Mouse (Mus musculus) kidney, adult 9 months (tissue): ENCODE measurements at regions not wholly inside any gene's neighbourhood (a gene's known extent, or its start where the extent isn't known, plus 50 kb on each side); places are given as distances from the start of the nearest gene placed in this dataset.

Source experiments
- DNase-seq: peaks from one replicate; pipeline ENCODE4 v3.0.0; 2022

DNA sequence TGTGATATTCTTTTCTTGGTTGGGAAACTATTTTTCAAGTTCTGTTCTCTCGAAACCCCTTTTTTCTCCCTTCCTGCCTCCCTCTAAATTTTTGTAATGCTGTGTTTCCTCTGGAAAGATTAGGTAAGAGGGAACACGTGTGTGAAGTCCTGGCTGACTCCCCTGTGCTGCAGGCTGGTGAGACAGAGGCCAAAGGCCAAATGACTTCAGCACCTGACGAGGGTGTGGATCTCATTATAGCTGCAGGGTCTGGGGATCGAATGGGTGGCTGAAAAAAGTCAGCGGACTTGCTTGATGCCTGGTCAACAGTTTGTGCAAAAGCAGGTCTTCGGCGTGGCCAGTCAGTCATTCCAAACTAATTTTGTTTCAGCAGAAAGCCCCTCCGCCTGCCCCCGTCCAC, 159.1 kb downstream of the En1 start:
- no peak for DNase-seq

DNA sequence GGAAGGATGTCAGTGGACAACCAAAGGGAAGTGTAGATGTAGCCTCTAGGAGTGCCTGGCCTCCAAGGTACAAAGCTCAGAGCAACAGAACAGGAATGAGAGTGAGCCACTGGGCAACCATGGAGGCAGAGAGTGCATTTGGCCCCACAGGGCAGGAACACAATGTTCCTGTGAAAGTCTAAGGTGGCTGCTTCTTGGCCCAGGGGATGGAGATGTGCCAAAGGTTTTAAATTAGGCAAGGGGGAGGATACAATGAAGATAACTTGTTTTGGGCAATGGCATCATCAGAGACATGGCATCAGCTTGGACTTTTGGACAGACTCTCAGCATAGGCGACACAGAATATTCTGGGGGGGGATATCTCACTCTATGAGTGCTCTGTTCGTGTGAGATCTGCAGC, 160.3 kb downstream of the En1 start:
- DNase-seq, result no peak

DNA sequence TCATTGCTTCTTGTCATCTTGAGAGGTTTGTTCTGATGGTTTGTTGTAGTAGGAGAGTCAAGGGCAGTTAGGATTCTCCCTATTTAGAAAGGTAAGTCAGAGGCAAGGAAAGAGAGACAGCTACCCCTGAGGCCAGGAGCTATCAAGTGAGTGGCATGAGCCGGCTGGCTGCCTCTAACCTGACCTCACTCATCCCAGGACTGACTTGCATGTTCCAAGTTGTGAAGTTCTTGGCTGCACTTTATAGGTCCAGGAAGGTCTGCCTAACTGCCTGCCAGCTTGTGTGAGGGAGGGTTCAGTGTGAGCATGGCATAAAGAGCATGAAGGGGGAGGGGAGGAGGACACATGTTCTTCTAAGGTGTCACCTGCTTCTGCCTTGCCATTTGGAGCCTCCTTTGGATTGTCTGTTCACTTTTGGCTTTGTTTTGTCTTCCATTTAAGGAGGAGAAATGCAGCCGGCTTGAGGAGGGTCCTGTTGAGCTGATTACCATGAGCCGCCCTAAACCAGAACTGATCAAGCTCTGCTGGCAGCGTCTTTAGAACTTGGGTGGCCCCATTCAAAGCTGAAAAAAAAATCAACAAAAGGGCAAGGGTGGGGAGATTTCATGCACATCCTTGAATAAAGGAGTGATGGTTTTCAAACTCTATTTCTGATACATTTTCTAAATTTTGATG, 160.8 kb downstream of the En1 start:
- DNase-seq, result no peak

DNA sequence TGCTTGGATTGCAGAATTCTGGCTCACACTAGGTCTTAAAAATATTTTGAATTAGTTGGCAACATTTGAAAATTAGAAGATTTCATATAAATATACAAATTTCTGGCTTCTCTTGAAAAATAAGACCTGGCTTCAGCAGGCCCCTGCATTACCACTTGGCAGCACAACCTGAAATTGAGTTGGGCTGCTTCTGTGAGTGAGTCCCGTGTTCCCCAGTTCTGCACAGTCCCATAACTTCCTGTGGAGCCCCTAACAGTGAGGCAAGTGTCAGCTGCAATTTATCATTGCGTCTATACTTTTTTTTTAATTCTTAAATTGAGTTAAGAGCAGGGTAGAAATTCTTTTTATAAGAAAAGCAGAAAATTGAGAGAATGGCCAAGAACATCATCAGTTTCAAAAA, 164.8 kb downstream of the En1 start:
- no peak for DNase-seq

DNA sequence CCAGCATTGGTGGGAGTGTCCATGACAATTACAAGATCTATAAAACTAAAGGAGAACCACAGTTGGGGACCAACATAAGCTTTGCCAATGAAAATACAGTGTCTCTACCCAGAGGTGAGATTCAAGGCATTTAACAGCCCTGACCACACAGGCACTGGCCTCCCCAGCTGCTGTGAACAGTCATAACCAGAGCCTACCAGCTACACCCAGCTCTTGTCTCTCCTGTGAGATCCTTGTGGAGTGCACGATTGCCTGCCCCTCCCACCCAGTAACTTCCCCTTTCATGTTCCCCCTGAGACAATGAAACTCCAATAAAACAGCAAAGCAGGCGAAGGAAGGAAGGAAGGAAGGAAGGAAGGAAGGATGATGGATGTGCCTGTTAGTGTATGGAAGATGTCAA, 169.1 kb downstream of the En1 start:
- no peak for DNase-seq

DNA sequence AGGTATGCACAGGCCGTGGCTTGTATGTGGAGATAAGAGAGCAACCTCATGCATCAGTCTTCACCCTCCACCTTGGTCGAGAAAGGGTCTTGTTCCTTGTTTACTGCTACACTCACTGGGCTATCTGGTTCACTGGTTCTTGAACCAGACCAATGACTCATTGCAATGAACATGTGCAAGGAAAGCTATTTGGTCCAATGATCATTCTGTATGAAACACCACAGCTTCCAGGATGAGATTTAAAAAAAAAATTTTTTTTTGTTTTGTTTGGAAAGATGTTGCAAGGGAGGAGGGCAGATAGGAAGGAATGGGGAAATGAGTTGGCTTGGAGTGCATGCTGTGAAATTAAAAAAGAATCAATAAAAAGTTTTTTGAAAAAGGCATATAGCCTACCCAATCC, 174.7 kb downstream of the En1 start:
- no peak for DNase-seq

DNA sequence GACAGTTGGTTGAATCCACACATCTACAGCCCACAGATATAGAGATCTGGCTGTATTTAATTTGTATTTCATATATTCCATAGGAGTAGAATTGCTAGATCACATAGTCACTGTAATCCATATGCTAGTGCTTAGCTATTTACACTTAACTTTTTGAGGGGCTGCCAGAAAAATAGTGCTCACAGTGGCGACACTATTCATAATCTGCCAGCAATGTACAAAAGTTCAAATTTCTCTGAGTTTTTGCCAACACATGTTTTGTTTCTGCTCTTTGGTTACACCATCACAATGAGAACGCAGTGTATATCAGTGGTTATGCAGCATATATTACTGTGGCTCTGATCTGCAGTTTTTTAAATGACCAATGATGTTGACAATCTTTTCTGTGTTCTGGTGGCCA, 175.2 kb downstream of the En1 start:
- no peak for DNase-seq

DNA sequence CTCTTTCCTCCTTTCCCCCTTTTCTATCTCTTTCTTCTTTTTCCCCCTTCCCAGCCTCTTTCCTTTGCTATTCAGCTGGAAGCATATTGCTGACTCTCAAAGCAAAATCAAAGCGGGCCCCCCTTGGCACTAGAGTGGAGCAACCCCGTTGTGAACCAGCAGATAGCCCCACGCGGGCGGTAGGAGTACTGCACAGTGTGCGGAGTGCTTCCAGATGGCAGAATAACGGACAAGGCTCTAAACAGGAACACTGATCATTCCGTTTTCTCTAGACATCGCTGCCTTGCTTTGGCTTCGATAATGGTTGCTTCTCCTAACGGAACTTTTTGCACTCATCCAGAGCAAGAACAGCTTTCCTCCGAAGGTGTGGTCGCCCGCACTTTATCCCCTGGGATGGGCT, 193.0 kb downstream of the En1 start:
- no peak for DNase-seq

DNA sequence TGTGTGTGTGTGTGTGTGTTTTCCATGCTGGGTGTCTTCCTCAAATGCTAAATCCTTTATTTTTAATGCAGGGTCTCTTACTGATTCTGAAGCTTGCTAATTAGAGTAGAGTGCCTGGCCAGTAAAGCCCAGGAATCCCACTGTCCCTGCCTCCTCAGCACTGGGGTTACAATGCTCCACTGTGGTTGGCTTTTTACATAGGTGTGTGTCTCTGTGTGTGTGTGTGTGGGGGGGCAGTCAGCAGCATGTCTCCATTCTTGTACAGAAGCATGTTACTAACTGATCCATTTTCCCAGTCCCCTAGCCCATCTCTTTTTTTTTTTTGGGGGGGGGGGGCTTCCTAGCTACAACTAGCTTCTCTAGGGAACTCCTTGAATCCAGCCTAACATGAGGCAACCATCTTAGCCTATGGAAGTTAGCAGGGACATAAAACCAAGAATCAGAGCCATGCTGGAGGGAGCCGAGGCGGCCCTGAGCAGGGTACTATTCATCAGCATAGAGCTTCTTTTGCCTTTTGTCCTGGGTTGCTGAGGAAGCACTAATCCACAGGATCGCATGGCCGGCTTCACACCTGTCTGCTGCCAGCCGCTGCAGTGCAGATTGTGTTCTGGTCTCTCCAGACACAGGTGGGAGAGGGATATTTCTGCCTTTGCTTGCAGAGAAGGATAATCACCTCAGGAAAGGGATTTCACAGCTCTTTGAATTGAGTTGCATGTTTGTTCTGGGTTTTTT, 199.2 kb downstream of the En1 start:
- DNase-seq, result no peak

DNA sequence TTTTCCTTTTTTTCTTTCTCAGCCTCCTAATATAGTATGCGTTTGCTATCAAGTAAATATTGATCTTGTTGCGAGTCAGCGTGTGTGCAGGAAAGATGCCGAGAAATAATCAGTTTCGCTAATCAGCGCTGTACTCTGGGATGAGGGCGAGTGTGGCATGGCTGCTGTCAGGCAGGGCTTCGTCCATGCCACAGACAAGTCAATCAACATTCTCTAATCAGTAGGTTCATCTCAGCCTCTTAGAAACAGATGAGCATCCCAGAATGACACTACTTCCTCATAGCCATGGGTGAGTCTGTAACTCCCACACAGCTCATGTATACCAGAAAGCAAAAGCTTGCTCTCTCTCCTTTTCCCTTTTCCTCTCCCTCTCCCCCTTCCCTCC, 199.8 kb downstream of the En1 start:
- no peak for DNase-seq

DNA sequence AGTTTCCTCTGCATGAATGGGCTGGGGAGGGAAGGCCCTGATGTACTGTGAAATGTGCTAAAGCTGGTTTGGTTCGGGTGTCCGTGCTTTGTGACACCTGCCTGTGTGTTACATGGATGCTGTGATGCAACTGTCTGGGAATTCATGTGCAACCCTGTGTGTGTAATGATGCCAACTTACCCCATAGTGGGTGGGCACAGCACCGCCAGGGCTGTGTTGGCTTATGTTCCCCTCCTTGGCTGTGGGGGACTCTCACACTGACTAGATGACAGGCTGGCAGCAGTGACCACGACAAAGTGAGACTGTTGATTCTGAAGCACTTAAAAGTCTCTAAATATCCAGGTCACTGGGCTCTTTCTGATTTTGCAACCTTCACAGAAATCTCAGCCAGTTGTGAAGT, 212.2 kb downstream of the En1 start:
- DNase-seq, result no peak

DNA sequence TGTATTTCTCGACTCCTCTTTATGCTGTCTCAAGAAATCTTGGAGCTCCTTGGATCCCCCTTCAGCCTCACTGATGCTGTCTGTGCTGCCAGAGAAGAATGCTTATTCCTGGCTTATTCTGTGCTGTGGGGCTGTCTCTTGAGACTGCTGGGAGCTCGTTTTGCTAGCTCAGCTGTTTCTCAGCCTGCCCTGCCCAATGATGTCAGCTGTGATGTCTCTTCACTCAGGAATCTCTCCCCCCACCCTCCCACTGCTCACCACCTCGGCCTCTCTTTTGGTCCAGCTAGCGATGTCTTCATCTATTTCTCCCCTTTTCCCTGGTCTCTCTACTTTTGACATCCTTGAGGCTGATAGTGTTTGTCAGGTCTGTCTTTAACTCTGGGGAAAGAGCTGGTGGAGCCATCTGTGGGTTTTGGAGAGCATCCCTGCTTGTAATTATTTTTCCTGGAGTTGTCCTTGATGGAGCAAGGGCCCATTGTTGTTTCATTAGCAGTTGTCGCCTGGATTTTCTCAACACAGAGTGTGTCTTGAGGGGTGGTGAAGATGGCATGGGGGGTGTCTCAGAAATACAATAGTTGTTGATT, 214.1 kb downstream of the En1 start:
- DNase-seq, result no peak

DNA sequence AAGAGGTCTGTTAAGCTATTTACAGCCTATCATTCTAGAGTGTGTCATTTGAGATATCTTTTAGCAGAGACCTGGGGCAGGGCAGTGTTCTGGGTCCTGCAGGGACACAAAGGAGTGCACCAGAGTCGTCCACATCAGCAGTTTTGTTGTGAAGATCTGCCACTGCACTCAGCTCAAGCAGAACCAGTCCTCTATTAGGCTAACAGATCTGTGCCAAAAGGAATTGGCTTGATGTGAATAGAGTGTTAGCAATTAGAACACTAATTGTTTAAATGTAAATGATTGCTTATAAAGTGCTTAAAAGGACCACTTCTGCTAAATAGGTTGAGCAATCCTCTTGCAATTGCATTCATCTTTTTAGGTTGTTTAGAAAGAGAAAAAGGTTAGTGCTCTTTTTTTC, 215.3 kb downstream of the En1 start:
- no peak for DNase-seq

DNA sequence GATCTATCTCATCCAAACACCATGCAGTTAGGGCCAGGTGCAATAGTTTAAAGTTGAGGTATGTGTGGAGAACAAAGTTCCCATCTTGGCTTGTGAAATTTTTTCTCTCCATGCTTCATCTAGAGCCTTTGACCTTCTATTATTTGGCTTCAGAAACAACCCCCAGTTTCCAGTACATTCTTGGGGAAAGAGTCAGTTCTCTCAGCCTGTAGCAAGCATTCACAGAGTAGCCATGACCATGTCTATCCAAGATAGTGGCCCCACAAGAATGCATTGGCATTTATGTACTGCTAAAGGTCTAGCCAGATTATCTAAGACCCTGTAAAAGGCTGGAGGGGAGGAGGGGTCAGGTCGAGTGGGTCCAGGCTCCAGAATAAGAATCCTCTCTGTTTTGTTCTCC, 229.8 kb downstream of the En1 start:
- DNase-seq, result no peak

DNA sequence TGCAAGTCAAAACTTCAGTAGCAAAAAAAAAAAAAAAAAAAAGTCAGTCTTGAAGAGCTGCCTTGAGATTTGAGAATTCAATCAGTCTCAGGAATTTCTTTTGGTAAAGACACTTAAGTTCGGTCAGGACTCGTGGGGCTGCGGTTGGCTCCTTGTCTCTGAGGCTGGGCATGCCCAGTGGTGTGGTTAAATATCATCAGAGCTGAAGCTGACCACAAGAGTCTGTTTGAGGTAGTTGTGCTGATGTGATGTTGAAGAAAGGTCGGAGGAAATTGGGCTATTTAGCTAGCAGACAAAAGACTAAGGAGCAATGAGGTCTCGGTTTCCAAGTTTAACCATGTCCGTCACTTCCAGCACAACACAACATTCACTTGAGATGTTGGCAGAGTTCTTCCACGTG, 240.4 kb downstream of the En1 start:
- DNase-seq, result no peak

DNA sequence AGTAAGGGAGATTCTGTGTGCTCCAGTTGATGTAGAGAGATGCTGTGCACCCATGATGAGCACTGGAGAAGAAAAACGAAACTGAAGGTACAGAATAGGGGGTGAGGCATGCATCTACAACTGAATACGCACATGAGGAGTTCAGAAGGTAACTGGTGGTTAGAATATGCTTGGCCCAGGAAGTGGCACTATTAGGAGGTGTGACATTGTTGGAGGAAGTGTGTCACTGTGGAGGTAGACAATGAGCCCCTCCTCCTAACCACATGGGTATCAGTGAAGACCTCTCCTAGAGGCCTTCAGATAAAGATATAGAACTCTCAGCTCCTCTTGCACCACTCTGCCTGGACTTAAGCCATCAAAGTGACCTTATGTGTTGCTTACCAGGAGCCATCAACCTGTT, 243.9 kb downstream of the En1 start:
- no peak for DNase-seq

DNA sequence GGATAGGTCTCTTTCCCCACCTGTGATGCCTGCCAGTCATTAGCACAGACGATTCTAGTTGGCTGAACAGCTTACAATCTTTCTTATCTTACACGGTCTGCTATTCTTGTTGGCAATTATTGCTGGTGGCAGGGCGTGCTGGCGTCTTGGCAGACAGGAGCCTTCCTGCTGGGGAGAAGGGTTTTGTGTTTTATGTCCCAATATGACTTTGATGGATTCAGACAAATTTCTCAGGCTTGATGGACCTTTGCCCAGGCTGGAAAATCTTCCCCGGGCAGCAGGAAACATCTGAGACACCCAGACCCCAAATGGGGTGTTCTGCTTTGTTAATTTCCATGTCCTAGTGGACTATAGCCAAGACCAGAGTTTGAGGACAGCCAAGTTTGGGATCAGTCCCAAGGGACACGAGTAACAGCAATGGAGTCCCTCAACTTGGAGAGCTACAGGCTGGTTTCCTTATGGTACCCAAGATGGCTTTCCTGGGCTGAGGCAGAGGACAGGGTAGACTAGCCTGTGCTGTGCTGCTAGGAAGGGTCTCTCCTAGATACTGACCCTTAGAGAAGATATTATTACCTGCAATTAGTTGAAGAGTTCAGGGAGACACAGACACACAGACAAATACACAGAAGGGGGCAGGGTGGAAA, 249.8 kb downstream of the En1 start:
- no peak for DNase-seq

DNA sequence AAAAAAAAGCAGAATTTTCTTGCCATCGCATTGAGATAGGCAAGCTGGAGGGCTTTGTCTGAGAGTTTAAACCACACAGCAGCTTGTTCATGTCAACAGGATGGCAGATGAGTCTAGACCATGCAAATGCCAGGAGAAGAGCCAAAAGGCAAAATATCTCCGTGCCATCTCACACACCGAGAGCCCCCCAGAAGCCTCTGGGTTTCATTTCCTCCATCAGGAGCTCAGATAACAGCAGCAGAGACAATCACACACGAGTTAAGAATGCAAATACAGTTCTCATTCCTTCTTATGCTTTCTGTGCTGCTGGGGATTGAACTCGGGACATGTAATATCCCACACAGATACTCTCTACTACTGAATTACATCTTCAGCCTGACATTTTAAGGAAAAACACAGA, 255.3 kb downstream of the En1 start:
- DNase-seq, result no peak

DNA sequence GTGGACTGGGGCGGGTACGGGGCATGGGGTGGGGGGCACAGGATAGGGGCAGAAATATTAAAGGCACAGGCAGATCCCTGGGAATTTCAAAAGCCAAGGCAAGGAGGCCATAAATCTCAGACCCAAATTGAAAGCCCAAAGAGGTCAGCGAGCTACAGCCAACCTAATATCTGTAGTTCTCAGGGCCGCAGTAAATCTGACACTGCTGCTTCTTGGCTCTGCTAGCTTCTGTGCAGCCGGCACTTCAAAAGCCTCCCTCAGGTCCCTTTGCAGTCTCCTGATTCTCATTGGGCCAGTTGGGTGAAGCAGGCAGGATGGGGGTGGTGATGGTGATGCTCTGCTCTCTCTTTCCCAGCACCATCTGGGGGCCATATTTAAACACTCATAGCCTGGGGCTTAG, 257.3 kb downstream of the En1 start:
- no peak for DNase-seq

DNA sequence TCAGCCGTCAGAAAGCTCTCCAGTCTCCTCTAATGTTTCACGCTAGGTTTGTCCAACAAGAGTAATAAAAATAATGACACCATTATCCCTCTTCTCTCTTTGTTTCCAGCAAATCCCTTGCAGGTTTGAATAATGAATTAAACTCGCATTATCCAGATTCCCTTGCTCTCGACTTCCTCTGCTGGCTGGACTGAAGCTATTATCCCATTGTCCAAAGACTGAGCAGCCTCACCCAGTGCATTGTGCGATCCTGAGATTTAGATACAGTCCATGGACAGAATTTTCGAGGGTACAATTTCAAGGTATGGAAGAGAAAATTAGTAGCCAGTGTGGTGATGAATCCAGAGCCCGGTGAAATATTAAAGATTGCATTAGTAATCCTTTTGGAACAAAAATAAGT, 270.3 kb downstream of the En1 start:
- no peak for DNase-seq

DNA sequence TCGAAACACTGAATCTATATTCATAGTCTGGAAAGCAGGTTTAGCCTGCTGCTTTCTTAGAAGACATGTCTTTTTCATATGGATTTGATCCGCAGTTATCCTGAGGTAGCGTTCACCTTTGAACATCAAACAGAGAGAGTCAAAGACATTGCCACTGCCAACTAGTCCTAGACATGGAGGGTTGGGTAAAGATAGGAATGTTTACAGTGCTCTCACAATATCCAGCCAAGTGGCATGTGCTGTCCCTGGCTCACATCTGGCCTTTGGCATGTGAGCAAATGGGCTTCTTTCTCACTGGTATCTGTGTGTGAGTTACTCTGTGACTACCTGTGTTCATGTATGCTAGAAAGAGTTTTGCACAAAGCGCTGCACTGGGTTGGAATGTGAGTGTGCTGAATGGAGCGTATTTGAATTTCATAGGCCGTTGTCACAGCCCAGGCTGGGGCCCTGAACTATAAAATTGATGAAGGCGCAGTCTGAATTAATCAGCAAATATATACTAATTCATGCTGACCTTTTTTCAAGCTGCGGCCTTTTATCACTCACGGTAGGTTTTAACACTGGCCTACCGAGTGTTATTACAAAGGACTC, 280.8 kb downstream of the En1 start:
- DNase-seq, result no peak

DNA sequence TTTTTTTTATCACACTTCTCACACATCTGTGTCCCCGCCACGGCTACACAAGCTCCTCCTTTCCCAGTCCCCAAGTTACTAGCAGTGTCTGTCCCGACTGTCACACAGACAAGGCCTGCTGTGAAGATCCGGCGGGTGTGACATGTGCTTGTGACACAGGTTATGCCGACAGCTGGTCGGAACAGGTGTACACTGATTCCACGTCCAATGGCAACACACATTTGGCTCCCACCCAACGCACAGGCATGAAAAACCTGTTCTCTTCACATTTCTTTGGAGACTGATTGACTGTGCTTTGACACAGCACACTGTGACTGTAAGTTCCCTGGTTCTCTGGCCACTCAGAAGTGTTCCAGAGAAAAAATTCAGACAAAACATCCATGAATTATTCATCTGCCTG, 281.4 kb downstream of the En1 start:
- DNase-seq, result no peak

DNA sequence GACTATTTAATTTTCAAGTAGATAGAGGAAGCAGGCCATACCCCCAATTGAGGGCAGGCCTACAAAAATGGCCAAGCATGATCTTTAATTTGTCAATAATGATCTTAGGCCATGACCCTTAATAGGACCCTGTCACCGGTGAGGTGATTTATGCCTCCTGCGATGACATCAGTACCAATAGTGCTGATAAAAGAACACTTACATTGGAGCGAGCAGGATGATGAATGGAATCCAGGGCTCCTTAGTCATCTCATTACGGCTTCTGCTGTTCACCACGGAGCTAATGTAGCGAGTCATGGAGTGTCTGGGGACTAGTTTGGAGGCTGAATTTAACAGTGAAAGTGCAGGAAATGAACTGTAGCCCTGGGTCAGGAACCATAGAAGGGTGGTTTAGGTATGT, 308.6 kb downstream of the En1 start:
- DNase-seq, result no peak
